Mouse (Mus musculus) 3T3-L1 (cell line): Measurements from ENCODE around the gene Btg1-ps2.

ENCODE experiments used
- DNase-seq: peaks from one replicate; pipeline ENCODE4 v3.0.0-alpha.2; 2015; ENCODE audit warnings: low read depth, low spot score

Gene Btg1-ps2

DNA sequence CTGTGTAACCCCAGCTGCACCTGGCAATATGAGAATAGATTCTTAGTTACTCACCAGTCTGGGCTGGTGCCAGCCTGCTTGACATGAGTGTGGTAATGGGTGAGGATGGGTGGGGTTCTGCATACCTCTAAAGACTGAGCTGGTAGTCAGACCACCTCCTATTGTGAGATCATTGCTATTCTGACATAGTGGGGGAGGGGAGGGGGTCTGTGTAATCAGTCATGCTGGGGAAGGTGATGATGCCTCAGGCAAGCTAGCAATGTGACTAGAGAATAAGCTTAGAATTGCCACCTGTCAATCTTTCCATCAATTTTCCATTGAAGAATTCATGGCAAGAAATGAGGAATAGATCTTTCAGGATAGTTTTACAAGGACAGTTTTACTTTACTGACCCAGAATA is at the start of gene Btg1-ps2:
Gene Btg1-ps2, minus strand, starts transcription at position 101 of the 400 bp plus-strand sequence.
- peak; percentile 29 for DNase-seq

GRCm38 (mm10) chrX:38085041-38085440 is 42.1 kb upstream of the Btg1-ps2 start, which contains the start of gene Rhox11:
Rhox11 (minus strand) TSS chrX:38085141.
- no peak for DNase-seq

DNA sequence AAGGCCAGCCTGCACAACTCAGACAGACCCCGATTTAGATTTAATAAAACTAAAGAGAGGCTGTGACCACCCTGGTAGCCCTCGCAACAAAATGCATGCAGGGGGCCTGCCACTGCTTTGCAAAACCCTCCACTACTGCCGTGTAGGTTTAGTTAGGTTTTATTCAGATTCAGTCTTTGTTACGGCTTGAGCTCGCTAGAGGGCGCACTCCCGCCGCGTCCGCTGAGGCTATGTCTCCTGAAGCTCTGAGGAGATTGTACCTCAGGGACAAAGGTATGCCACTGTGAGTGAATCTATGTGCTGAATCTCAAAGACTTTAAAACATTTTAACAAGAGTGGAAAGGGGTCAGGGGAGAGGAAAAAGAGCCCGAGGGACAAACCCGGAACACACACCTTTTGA is 41.3 kb upstream of the Btg1-ps2 start:
- DNase-seq, result peak; percentile 33

DNA sequence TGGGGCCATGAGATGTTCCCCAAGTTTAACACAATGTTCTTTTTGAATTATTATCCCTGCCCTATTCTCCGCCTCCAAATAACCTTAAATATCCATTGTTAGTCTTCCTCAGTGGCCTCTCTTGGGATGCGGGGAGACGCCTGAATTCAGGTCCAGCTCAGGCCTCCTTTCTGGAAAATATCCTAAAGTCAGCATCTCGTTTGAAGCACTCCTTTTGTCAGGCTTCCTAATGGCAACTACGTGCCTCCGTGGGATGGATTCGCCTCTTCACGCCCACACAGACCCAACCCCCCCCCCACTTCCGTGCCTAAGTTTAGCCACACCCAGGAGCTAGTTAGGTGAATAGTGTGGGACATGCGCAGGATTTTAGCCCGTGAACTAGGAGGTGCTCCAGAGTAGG is 23.3 kb upstream of the Btg1-ps2 start, which contains the start of gene Rhox10:
Gene Rhox10, plus strand, starts transcription at position 301 of the 400 bp plus-strand sequence.
- no peak for DNase-seq

DNA sequence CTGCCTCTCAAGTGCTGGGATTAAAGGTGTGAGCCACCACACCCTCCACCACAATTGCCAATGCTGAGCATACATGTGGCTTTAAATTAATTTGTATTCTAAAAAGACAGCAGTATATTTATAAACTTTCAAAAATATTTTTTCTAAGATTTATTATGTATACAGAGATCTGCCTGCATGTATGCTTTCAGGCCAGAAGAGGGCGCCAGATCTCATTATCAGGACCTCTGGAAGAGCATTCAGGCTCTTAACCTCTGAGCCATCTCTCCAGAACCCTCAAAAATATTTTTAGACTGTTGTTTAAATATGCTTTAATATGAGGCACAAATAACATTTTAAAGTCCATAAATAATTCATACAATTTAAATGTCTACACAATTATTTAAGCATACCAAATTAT is 18.6 kb upstream of the Btg1-ps2 start:
- DNase-seq, result peak; percentile 56

DNA sequence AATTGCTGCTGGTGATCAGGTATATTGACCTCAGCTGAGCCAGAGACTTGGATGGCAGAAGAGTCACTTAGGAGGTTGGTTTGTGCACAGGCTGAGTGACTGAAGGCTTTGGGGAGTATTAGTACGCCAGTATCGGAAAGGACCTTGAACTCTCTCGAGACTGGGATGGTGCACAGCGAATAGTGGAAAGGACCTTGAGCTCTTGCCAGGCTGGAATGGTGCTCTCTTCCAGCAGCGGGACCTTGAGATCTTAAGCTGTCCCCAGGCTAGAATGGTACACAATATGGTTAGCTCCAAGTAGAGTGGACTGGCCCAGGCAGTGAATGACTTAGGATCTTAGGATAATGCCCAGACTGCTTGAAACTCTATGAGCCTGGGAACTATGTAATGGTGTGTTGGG is 3.2 kb downstream of the Btg1-ps2 start:
- no peak for DNase-seq

DNA sequence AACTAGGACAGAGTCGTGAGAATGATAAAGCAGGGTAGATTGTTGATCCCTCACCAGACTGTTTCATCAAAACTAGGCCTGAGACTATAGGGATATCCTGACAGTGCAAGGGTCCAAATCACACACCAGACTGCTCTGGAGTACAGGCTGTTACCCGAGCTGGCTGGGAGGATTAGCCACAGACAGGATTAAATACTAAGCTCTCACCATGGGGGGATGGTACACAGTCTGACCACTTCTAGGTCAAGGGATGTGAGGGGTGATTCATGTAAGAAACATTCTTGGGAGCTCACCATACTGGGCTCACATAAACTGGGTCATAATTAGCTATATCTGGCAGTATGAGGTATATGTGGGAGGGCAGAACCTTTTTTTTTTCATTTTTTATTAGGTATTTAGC is 9.1 kb downstream of the Btg1-ps2 start:
- DNase-seq, result peak; percentile 63

DNA sequence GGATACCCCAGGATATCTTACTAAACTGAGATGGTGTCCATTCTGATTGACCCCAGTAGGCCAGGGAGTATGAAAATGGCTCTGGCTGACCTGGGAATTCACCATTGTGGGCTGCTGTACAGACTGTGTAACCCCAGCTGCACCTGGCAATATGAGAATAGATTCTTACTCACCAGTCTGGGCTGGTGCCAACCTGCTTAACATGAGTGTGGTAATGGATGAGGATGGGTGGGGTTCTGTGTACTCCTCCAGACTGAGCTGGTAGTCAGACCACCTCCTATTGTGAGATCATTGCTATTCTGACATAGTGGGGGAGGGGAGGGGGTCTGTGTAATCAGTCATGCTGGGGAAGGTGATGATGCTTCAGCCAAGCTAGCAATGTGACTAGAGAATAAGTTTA is 24.3 kb downstream of the Btg1-ps2 start, which contains the start of gene Btg1-ps1:
Gene Btg1-ps1, minus strand, starts transcription at position 219 of the 400 bp plus-strand sequence.
- DNase-seq, result peak; percentile 44

DNA sequence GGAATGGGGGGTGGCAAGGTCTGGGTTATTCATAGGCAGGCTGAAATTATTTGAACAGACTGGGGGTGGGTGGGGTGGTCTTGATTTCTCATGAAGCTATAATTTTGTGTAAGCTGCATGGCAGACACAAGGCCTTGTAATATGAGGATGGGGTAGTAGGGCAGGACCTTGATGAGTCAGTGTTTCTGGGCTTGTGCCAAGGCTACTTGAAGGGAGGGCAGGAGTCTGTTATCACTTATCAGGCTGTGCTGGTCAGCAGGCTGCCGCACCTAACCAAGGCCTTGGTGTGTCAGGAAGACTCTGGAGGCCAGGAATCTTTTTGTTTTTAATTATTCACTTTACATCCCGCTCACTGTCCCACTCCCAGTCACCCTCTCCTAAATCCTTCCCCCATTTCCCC is 34.2 kb downstream of the Btg1-ps2 start:
- DNase-seq, result peak; percentile 44
